17 mouse cellular contexts compared by ENCODE assay signal in genomic region chr3:51554836-51555235, GRCm38 (mm10). TPM values are rescaled to one million over a fixed set of nuclear protein-coding genes. Genes with fewer than 3 reads are reported as not detected.
DNase-seq lines count a peak whose midpoint lies in the region; ATAC-seq and TF ChIP-seq lines count a peak whose summit lies in the region.
"Had no signal": no experiment of that assay in that cellular context is flagged by ENCODE, and none has a peak within 500 bp of the region (broad histone marks: within the 10 kb centered on the region; RNA-seq: fewer than 3 reads in every experiment).

No protein-coding gene starts in this region.

- no peaks in the 10 kb centered on the region for H3K9me3 ChIP-seq in hindbrain, embryonic 10.5 days
- no peaks in the 10 kb centered on the region for H3K9me3 ChIP-seq in hindbrain, embryonic 14.5 days (ENCODE audit: control insufficient read depth, low read length)
- H3K9me3 ChIP-seq: kidney, embryonic 15.5 days; liver, embryonic 13.5 days had no signal

- H3K27me3 ChIP-seq in hindbrain, embryonic 10.5 days (ENCODE audit: insufficient read depth, poor library complexity, severe bottlenecking): no peaks in the 10 kb centered on the region
- H3K27me3 ChIP-seq in hindbrain, embryonic 14.5 days (ENCODE audit: control insufficient read depth, insufficient read depth, low read length): no peaks in the 10 kb centered on the region
- no peaks in the 10 kb centered on the region for H3K27me3 ChIP-seq in thymus, adult 2 months (ENCODE audit: control insufficient read depth, insufficient read depth, low read length)
- H3K27me3 ChIP-seq: kidney, embryonic 15.5 days; liver, embryonic 13.5 days had no signal

- intact Hi-C loops in gastrocnemius, adult 2 months (cut with DNase I): no loop called here

- no peak for ATAC-seq in hindbrain, embryonic 14.5 days (ENCODE audit: low FRiP score)
- ATAC-seq: forebrain, embryonic 16.5 days; intestine, postnatal 0 days had no signal

- WGBS in hindbrain, embryonic 10.5 days: 89% methylated on average over 4 of the region's 4 CpGs
- WGBS in hindbrain, embryonic 14.5 days: 83% methylated on average over 4 of the region's 4 CpGs
- 90% methylated on average over 4 of the region's 4 CpGs for WGBS in thymus, adult 2 months

- TF ChIP-seq POLR2A in thymus, adult 2 months (IDR thresholded peaks at IDR 0.05; ENCODE audit: control insufficient read depth, extremely low read depth, insufficient read depth, low read length, poor library complexity): no peak

- no peak overlapping the region for H3K4me3 ChIP-seq in gastrocnemius, adult 2 months
- no peak overlapping the region for H3K4me3 ChIP-seq in hindbrain, embryonic 10.5 days
- H3K4me3 ChIP-seq in hindbrain, embryonic 14.5 days (replicated peaks; ENCODE audit: low read length): no peak overlapping the region
- H3K4me3 ChIP-seq in thymus, adult 2 months (ENCODE audit: control insufficient read depth, insufficient read depth, low read length): no peak overlapping the region
- H3K4me3 ChIP-seq: kidney, embryonic 15.5 days; liver, embryonic 13.5 days had no signal

- H3K4me1 ChIP-seq in hindbrain, embryonic 10.5 days (replicated peaks): peaks cover 50% of the 10 kb centered on the region
- peaks cover 25% of the 10 kb centered on the region; the same call in 1 of the 2 replicates for H3K4me1 ChIP-seq in hindbrain, embryonic 14.5 days (replicated peaks; ENCODE audit: control insufficient read depth, insufficient read depth, low read length)
- H3K4me1 ChIP-seq in thymus, adult 2 months (replicated peaks; ENCODE audit: control insufficient read depth, insufficient read depth, low read length): peaks cover 40% of the 10 kb centered on the region

- H3K4me2 ChIP-seq in hindbrain, embryonic 14.5 days (replicated peaks): no peak overlapping the region
- H3K4me2 ChIP-seq: kidney, embryonic 15.5 days; liver, embryonic 13.5 days; lung, embryonic 14.5 days had no signal

- peaks cover 7% of the 10 kb centered on the region for H3K36me3 ChIP-seq in hindbrain, embryonic 10.5 days
- H3K36me3 ChIP-seq in hindbrain, embryonic 14.5 days (replicated peaks; ENCODE audit: control insufficient read depth, insufficient read depth): peaks cover 5% of the 10 kb centered on the region; the same call in 1 of the 2 replicates
- H3K36me3 ChIP-seq in thymus, adult 2 months (ENCODE audit: control insufficient read depth, insufficient read depth, low read length): peaks cover 7% of the 10 kb centered on the region; the same call in 1 of the 2 replicates
- H3K36me3 ChIP-seq: liver, embryonic 13.5 days had no signal

- H3K9ac ChIP-seq in hindbrain, embryonic 14.5 days: no peak overlapping the region
- H3K9ac ChIP-seq: kidney, embryonic 15.5 days; liver, embryonic 13.5 days; lung, embryonic 14.5 days had no signal

- H3K27ac ChIP-seq in gastrocnemius, adult 2 months: peak overlapping the region; percentile 89
- 0 out of 2 replicates have a peak overlapping the region, but pooled peaks have one; percentile 35 for H3K27ac ChIP-seq in hindbrain, embryonic 10.5 days
- H3K27ac ChIP-seq in hindbrain, embryonic 14.5 days: no peak overlapping the region
- H3K27ac ChIP-seq in thymus, adult 2 months (ENCODE audit: control insufficient read depth, insufficient read depth, low read length): peak overlapping the region; percentile 98
- H3K27ac ChIP-seq: liver, embryonic 13.5 days had no signal

- no peak for TF ChIP-seq CTCF in gastrocnemius, adult 2 months (IDR thresholded peaks at IDR 0.05)
- TF ChIP-seq CTCF in thymus, adult 2 months (IDR thresholded peaks at IDR 0.05; ENCODE audit: borderline replicate concordance, control insufficient read depth, extremely low read depth, insufficient read depth, low read length, poor library complexity): no peak

- no peak for DNase-seq in gastrocnemius, adult 2 months
- no peak for DNase-seq in gastrocnemius, adult 18-20 months (ENCODE audit: low spot score)
- DNase-seq in hindbrain, embryonic 10.5 days (ENCODE audit: low spot score): no peak
- no peak for DNase-seq in hindbrain, embryonic 14.5 days (ENCODE audit: low spot score)
- no peak for DNase-seq in thymus, adult 2 months
- DNase-seq in thymus, adult 18-20 months: no peak
- no peak for DNase-seq in gastrocnemius, postnatal 25 days
- DNase-seq: adrenal gland, postnatal 10 days; heart, postnatal 10 days; kidney, postnatal 4 days; liver, embryonic 13.5 days; lung, embryonic 14.5 days; lung, postnatal 4 days; right cerebral cortex, postnatal 4 days had no signal

RNA-seq across cellular contexts. Expression of gene Setd7, which starts 5.8 kb away (rescaled TPM):
- total RNA-seq in gastrocnemius, adult 2 months (2021): 100 to 1,000 TPM; 148 to 167 TPM
- total RNA-seq in gastrocnemius, adult 18-20 months (2021): 100 to 1,000 TPM; 151 to 156 TPM
- polyA plus RNA-seq in hindbrain, embryonic 10.5 days (2016; fragmentation: Nextera tagmentation; extraction: Ambion mirVana): 3.0 and 3.2 TPM in 2 replicates
- polyA plus RNA-seq in hindbrain, embryonic 14.5 days (2014; fragmentation: Nextera tagmentation; extraction: Ambion mirVana): 2.7 and 2.9 TPM in 2 replicates
- polyA plus RNA-seq in thymus, adult 2 months (2012; rRNA removed): 62.8 TPM in 2 replicates
- total RNA-seq in gastrocnemius, postnatal 25 days (2021): 100 to 1,000 TPM; 131 to 158 TPM
